ENCODE assay signal across 8 mouse cellular contexts in genomic region chr5:106801886-106802798, GRCm38 (mm10).
A peak's percentile ranks its signal among the peaks of the same experiment; 100 is the strongest.
DNase-seq lines count a peak whose midpoint lies in the region; ATAC-seq lines count a peak whose summit lies in the region.

No protein-coding gene starts in this region.

- no peaks in the 10 kb centered on the region for H3K36me3 ChIP-seq in hindbrain, embryonic 15.5 days

- DNase-seq in WW6 (ENCODE audit: low read depth, low spot score) = peak; percentile 65
- peak; percentile 77 for DNase-seq in gastrocnemius, adult 18-20 months (ENCODE audit: low spot score)
- DNase-seq in layer of hippocampus, postnatal 36 days = peak; percentile 81 to 82
- peak; percentile 83 for DNase-seq in lung, postnatal 25 days (ENCODE audit: low spot score)
- peak; percentile 89 for DNase-seq in retina, postnatal 1 day
- DNase-seq in thymus, postnatal 4 days = peak; percentile 94

- H3K4me2 ChIP-seq in hindbrain, embryonic 15.5 days = peak overlapping the region; percentile 60

- no peaks in the 10 kb centered on the region for H3K27me3 ChIP-seq in hindbrain, embryonic 15.5 days

- H3K27ac ChIP-seq in hindbrain, embryonic 15.5 days (replicated peaks) = no peak overlapping the region

- ATAC-seq in common myeloid progenitor, adult 5-6 weeks (replicated peaks; ENCODE audit: low read depth, poor library complexity, severe bottlenecking) = peak; percentile 86
- peak; percentile 75 for ATAC-seq in hindbrain, embryonic 15.5 days (ENCODE audit: low FRiP score, low read depth)

- no peaks in the 10 kb centered on the region for H3K9me3 ChIP-seq in hindbrain, embryonic 15.5 days

- no peak overlapping the region for H3K9ac ChIP-seq in hindbrain, embryonic 15.5 days

- H3K4me3 ChIP-seq in hindbrain, embryonic 15.5 days = peak overlapping the region; percentile 31

- peaks cover 9% of the 10 kb centered on the region for H3K4me1 ChIP-seq in hindbrain, embryonic 15.5 days (replicated peaks)

- WGBS in hindbrain, embryonic 15.5 days = 5% methylated on average over 32 of the region's 32 CpGs
